Mouse (Mus musculus): ENCODE data around the gene Tead2.
A peak's percentile ranks its signal among the peaks of the same experiment; 100 is the strongest.

The Tead2 gene

DNA sequence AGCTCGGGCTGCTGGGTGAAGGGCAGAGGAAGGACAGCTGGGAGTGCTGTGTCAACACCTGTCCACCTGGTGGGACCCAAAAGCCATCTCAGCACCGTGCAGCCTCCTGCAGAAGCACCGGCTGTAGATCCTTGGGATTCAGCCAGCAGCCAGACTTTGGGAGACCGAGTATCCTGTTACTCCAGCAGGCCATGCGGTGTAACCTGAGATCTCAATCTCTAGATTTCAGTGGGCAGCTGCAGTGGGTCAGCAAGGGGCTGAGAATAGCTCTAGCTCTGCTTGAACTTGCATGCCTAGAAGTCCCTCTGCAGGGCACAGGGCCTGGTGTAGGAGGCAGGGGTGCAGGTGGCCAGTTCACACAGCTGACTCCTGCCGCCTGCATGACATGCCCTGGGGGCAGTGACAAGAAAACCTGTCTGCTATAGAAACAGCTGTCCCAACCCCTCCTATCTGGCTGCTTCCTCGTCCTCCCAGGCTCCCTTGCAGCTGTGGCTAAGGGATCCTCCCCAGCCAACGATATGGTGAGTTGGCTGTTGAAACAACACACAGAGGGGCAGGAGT, 23.7 kb upstream of the Tead2 start:
- DNase-seq (ENCODE audit: low spot score) = no peak

DNA sequence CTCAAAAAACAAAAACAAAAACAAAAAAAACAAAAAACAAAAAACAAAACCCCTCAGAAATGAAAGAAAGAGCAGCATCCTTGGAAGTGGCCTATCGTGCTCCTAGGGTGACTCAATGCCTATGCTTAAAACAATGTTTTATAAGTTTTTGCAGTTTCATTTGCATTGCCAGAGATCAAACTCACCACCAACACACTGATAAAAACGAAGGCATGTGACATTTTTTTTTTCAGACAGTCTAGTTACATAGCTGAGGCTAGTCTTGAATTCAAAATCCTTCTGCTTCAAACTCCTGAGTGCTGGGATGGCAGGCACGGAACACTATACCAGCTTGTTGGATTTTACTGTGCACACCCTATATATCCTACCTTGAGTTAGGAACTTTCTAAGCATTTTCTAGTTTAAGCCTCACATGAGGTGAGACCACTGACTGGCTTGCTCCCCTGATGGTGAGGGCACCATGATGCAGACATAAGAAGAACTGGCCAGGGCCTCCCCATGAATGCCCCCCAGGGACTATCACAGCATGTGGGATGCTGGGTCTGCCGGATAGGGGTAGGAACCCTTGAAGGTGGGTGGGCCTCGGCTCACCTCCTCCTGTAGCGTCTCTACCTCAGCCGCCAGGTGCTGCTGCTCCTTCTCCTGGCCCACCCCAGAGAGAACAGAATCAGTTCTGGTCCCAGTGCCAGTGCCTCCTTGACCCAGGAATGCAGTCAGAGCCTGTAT, 22.8 kb upstream of the Tead2 start:
- no peak for DNase-seq (ENCODE audit: low spot score)

DNA sequence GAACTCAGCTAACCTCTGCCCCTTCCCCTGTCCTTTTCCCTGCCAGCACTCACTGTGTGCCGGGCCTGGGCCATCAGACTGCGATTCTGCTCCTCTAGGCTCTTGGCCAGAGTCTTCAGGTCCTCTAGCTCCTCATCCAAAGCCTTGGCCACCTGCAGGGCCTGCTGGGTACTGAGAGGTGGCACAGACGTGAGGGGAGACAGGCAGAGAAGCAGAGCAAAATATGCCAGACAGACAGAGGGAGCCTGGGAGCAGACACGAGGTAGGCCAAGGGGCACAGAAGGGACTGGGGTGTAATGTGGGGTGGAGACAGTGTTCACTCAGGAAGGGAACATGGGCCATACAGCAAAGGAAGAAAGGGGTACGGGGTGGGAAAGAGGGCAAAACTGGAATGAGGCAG, 22.1 kb upstream of the Tead2 start:
- no peak for DNase-seq (ENCODE audit: low spot score)

DNA sequence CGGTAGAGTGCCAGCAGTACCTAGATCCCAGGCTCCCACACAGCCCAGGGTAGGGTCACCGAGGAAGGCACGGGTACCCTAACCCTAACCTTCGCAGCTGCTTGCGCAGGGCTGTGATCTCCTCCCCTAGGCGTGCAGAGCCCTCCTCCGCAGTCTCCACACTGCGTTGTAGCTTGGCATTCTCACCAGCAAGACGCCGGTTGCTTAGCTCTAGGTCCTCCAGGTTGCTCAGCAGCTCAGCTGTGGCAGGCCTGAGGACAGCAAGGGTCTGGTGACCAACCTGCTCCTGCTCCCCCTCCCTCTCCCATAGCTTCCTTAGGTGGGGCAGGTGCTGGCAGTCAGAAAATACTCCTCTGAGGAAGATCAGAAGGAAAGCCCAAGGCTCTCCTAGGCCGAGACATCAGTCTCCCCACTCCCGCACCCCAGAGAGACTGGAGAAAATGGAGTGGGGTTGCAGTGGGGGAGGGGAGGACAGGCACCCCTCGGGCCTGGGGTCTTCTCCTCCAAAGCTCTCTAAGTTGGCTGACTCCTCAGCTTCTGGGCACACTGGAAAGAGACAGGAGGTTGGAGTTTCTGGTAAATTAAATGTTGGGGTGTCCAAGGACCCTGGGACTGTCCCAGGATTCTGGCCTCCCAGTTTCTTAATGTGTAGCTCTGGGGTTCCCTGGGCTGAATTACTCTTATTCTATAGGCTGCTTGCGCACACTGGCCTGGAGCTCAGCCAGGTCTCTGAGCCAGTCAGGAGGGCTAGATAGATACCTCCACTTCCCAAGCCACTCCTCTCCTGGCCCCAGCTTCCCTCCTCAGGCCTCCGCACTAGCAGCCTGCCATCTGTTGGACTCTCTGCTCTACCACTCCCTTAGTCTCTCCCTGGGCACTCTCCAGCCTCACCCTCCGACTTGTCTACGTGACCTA, 21.4 kb upstream of the Tead2 start:
- DNase-seq (ENCODE audit: low spot score) = no peak

DNA sequence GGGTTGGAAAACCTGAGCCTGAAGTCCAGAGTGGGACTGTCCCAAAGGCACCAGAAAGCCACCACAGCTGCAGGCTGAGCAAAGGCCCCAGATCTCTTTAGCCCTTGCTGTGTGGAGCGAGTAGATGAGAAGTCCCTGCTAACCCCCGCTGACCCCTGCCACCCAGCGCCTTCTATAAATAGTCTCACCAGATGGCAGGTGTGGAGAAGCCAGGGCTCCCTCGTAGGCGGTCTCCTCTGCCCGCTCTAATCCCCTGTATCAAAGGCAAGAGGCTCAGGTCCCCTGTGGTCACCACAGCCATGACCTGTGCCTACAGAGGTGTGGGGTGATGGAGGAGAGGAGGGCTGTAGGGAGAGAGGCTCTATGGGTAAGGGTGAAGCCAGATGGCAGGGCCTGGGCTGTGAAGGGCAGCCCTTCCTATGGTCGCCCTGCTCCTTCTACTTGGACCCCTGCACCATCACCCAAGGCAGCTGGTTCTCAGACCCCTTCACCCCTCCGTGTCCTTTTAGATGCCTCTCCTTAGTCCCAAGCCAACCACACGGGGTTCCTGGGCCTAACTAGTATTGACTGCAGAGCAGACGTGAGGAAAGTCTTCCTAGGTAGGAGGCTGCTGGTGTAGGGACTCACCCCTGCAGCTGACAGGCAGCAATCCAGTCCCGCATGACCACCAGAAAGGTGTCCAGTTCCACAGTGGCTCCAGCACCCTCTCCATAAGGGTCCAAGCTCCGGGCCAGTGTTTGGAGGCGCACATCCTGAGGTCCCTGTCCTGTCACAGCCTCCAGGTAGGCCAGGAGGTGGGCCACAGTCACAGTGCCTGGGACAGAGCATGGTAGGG, 20.0 kb upstream of the Tead2 start:
- DNase-seq (ENCODE audit: low spot score) = no peak

DNA sequence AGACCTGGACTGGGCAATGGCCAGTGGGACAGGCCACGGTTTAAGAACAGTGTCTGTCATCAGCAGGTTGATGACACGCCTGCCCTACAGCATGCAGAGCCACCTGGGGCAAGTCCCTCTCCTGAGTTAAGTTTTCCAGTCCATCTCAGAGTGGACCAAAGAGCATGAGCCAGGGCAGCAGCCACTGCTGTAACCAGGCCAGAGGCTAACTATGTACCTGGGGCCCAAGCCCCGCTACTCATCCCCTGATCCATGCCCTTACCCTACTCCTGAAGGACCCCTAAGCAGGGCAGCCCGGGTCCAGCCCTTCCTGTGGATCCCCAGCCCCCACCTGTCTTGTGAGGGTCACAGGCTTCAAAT, 19.4 kb upstream of the Tead2 start:
- no peak for DNase-seq (ENCODE audit: low spot score)

DNA sequence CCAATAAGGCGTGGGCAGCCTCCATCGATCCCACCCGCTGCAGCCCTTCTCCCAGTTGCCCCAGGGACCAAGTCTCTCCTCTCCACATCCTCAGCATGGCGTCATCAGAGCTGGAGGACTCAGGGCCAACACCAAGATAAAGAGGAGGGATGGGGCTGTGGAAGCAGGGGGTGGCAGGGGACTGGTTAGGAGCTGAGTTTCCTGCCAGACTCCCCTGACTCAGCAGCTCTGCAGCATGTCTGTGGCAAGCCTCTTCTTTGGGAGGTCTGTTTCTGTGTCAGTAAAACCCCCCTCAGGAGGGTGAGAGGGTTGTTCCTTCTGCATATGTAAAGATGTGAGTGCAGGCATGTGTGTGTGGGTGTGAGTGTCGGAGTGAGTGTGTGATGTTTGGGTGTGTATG, 18.6 kb upstream of the Tead2 start:
- DNase-seq (ENCODE audit: low spot score) = no peak

DNA sequence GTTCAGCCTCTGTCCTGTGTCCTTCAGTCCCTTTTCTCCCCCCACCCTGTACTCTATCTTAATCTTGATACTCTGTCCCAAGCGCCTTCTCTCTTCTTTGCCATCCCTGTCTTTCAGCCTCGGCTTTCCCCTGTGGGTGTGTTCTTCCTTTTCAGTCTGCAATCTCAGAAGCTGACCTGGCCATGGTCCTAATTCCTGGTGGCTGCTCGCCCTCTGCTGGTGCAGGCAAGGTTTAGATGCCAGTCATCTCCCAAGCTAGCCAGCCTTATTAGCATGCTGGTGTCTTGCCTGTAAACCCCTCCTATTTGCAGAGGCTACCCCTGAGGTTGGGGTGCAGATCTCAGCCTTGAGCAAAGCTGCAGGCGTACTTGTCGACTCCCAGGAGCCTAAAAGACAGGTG, 17.1 kb upstream of the Tead2 start:
- peak; percentile 51 for DNase-seq (ENCODE audit: low spot score)

DNA sequence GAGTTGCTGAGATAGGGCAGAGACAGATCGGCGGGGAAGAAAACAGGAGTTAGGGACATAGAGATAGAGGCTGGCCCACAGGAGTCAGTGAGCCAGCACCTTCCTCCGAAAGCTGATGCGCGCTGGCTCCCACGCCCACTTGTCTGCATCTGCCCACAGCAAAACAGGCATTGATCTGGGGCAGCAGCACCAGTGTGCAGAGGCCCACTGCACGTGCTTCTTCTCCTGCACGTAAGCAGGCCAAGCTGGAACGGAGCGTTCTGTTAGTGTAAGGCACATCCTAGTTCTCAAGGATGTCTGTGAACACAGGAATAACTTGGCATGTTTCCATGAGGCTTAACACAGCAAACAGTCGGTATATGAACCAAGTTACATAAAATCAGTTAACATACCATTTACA, 16.6 kb upstream of the Tead2 start:
- DNase-seq (ENCODE audit: low spot score) = peak; percentile 70

DNA sequence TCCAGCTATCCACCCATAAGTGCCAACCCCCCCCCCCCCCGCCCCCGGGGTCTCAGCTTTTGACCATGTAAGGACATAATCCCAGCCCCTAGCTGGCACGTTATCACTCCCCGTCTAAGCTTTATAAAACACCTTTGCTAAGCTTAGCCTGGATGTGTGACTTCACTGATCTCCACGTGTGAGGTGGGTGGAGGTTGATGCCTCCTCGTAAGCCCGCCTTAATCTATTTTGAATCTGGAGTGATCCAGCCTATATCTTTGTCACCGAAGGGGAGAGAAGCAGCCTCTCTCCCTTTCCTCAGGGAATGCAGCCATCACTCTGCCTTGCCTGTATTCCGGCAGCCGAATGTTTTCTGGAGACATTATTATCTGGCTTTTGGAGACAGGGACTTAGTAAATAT, 12.9 kb upstream of the Tead2 start:
- DNase-seq (ENCODE audit: low spot score) = no peak

DNA sequence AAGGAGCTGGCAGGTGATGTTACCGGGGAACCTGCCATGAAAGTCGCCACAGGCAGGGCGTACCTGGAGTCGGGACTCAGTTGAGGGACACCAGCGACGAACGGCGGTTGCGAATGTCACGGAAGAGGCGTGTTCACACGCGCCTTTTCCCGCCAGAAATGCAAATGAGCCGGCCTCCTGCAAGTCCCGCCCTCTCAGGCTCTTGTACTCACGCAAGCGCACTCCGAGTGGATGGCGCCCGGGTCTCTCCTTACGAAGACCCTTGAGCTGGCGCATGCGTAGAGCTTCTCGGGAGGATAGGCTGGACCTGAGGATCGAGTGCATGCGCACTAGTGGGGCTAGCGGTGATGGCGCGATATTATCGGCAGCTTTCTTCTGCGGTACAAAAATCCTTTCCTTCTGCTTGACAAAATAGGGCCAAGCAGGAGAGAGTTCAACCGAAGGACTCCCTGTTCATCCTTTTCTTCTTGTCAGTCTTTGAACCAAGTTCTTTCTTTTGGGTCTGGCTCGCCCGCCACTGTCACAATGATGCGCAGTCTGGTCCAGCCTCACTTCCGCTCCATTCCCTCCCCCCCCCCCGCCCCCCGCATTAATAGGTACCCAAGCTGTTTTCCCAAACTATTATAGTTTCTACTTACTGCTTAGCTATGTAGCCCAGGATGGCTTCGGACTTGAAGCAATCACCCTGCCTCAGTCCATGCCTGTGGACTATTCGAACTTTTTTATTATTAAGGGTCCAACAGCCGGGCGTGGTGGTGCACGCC, 11.0 kb upstream of the Tead2 start, which contains the start of gene Ccdc155:
Ccdc155 (minus strand) TSS at position 513 of the 764 bp plus-strand sequence.
- peak; percentile 88 for DNase-seq (ENCODE audit: low spot score)

DNA sequence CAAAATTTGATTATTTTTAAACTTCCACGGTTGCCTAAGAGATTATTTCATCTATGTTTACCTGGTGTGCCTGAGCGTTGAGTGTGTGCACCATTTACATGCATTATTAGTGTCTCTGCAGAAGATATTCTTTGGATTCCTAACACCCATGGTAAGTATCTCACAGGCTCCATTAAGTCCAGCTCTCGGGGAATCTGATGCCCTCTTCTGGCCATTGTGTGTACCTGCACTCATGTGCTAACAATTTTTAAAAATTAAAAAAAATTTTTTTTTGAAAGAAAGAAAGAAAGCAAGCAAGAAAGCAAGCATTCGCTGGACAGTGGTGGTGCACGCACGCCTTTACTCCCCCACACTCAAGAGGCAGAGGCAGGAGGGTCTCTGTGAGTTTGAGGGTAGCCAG, 7.3 kb upstream of the Tead2 start:
- no peak for DNase-seq (ENCODE audit: low spot score)

DNA sequence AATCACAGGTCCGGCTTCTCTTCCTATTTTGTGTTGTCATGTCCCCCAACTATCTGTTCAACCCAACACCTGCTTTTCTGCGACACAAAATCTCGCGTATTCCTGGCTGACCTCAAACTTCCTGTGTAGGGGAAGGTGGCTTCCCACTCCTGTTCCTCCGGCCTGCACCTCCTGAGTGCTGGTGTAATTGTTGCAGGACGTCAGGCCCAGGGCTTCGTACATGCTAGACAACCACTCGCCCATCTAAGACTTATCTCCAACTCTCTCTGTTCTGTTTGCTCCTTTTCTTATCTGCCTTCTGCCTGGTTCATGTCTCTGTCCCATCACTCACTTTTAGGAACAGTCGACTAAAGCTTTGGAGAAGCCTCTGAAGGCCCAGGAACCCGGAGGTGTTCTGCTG, 4.5 kb upstream of the Tead2 start:
- DNase-seq (ENCODE audit: low spot score) = no peak

DNA sequence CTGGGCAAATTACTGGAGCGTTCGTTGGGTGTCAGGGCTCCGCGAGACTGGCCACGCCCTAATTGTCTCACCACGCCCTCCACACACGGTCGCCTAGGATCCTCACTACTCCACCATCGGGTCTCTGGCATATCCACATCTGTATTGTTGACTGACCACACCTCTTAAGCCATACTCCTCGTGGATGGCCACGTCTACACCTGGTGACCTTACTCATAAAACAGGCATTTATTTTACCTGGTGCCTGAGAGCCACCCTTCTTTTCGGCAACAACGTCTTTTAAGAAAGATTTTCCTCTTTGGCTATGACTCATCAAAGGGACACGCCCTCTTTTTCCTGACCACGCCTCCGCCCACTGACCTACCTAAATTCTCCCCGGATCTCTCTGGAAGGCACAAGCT, 3.7 kb upstream of the Tead2 start, which contains the start of gene Dkkl1:
Dkkl1 (minus strand) TSS at position 297 of the 401 bp plus-strand sequence.
- no peak for DNase-seq (ENCODE audit: low spot score)

DNA sequence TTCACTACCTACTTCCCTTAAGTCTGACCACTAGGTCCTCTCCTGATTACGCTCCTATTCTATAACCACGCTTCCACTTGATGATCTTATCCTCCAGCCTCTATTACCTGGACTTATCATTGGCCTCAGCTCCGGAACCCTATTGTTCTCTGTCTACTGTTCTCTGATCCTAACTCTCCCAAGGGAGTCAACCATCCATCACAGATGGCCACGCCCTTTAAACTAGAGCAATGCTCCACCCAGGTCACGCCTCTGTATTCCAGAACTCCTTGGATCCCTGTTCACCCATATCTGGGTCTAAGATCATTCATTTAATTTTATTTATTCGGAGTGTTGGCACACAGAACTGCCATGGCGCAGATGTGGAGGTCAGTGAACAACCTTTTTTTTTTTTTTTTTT, 3.2 kb upstream of the Tead2 start:
- no peak for DNase-seq (ENCODE audit: low spot score)

DNA sequence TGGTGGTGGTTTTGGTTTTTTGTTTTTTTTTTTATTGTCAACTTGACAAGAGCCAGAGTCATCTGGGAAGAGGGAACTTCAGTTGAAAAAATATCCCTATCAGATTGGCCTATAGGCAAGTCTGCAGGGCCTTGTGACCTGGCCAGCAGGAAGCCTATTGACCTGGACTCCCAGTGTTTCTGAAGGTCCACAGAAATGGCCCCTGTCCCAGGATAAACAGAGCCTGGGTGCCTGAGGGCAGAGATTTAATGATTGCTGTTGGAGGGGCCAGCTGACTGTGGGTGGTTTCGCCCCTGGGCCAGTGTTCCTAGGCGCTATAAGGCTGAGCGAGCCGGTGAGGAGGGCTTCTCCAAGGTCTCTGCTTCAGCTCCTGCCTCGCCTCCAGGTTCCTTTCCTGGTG, 1.8 kb upstream of the Tead2 start:
- DNase-seq (ENCODE audit: low spot score) = no peak

DNA sequence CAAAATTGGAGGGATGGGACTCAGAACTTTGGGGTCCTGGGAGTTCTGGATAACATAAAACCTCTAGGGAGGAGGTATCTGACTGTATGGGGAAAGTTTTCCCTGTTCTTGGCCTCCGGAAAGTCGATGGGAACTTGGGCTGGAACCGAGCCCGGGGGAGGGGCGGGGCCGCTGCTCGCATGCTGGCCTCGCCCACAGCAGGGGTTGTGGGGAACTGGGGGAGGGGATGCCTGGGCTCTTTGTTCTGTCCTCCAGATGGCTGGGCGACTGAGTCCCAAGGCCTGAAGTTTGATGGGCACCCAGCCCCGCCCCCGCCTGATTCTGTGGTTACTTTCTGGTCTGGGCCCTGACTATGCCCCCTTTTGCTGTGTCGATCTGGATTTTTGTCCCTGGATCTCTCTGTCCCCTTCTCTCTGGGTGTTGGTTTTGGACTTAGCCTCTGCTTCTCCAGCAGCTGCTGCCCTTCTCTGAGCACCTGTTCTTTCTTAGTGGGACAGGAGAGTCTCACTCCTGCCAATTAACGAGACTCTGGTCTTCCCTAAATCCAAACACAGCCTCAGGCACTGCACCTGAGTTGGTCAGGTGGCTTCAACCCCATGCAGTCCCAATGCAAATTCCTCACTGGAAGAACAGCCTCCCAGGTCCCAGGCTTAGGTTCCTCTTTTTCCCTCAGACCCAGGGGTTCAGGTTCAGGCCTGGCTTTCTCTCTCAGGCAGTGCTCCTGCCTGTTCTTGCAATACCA, 1.1 kb downstream of the Tead2 start:
- DNase-seq (ENCODE audit: low spot score) = no peak

DNA sequence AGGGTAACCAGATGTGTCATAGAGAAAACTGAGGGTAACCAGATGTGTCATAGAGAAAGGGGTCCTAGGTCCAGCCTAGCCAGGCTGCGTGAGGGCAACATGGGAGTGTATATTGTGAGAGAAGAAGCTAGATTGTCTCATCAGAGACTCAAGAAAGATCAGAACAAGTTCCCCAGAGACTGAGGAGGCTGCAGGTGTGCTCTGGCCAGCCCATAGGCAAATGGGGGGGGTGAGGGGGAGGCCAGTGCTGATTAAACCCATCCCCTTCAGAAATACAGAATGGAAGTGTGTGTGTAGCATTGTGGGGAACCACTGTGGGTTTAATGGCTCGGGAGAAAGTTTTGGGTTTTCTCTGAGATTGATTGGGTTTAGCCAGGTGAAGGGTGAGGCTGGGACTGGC, 6.1 kb downstream of the Tead2 start:
- DNase-seq (ENCODE audit: low spot score) = no peak

DNA sequence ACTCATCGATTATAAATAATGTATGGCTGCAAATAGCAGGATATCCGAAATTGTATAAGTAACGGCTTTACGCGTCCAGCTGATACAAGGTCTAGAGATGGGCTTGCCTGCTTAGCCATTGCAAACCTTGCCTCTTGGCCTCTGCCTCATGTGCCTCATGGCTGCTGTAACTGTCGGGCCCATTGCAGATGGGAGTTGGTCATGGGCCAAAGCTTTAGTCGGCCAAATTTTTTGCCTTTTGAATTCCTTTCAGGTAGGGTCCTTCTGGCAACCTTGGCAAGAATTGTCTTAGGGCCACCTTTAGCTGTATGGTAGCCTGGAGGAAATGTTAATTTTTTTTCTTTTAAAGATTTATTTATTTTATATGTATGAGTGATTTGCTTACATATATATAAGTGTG, 9.3 kb downstream of the Tead2 start:
- no peak for DNase-seq (ENCODE audit: low spot score)

DNA sequence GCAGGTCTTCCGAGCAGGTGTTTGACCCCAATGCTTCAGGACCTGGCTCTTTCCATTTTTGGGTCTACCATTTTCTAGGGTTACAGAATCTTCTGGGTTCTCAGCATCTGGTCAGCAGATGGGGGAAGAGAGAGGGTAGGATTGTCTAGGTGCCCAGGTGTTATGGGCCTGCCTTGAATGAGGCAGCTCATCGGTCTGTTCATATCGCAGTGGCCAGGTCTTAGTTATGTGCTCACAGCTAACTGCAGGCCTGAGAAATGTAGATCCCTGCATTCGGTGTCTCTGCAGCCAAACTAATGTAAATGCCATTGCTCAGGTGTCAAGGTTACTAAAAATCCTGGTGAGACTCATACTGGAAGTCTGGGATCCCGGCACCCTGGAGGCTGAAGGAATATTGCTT, 10.9 kb downstream of the Tead2 start:
- DNase-seq (ENCODE audit: low spot score) = no peak

DNA sequence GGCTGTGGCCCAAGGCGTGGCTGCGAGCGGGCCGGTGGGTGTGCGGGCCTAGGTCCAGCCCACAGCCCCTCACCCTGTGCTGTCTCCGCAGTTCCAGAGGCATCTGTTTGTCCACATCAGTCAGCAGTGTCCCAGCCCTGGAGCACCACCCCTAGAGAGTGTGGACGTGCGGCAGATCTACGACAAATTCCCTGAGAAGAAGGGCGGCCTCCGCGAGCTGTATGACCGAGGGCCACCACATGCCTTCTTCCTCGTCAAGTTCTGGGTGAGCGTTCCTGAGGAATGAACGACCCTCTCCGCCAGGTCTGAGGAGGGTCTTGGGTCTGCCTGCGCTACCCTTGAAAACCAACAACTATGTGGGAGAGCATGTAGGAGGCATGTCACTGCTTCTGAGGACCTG, 13.0 kb downstream of the Tead2 start:
- no peak for DNase-seq (ENCODE audit: low spot score)
